Mouse (Mus musculus) kidney, adult 11 months (tissue): ENCODE measurements around the gene Gemin2.
"Not testable (repeated sequence)": the region's sequence is repeated elsewhere in the genome, so short reads cannot be mapped to it uniquely, and the experiment has no call there.

ENCODE experiments used
- DNase-seq: peaks from one replicate; pipeline ENCODE4 v3.0.0; 2022

Gemin2 gene

DNA sequence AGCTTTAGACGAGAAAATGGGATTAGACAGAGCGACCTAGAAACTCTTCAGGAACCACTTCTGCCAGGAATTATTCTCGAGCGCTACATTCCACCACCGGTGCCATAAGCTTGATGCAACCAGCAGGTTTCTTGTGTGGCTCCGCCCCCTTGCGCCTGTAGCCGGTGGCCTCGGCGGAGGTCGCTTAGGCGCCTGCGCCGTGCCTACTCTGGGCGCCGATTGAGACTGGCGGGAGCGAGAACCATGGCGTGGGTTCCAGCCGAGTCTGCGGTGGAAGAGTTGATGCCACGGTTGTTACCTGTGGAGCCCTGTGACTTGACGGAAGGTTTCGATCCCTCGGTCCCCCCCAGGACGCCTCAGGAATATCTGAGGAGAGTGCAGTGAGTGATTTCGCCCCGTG lies at the start of gene Gemin2:
TSS of gene Gemin2 (plus strand) at position 160 of the 400 bp plus-strand sequence.
- DNase-seq = peak; percentile 92

DNA sequence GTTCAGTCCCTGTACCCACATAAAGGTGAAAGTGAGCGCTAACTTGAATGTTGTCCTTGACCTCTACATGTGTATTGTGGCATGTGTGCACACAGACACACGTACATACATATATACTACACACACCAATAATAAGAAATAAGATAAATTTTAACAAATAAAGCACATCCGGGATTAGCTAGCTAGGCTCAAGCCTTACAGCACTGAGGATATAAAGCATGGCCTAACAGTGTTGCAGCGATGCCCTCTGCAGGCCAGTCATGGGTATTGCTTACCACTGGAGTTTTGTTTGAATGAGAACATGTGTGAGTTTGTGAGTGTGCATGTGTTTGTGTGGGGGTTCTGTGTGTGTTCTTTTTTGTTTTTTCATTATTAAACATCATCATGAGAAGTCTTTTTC lies 48.6 kb upstream of the Gemin2 start:
- DNase-seq = no peak

DNA sequence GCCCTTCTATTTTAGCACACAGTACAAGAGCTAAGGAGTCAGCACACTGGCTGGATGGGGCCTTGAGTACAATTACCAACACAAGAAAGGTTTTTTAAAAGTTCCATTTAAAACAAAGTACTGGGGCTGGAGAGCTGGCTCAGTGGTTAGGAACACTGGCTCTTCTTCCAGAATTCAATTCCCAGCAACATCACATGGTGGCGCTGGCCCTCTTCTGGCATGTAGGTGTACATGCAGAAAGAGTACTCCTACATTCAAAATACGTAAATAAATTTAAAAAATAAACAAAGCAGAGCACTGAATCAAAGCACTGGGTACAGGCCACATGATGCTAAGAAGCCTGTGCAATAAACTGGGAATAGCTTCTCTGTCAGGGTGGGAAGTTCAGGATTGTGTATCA lies 36.2 kb upstream of the Gemin2 start:
- DNase-seq = no peak

DNA sequence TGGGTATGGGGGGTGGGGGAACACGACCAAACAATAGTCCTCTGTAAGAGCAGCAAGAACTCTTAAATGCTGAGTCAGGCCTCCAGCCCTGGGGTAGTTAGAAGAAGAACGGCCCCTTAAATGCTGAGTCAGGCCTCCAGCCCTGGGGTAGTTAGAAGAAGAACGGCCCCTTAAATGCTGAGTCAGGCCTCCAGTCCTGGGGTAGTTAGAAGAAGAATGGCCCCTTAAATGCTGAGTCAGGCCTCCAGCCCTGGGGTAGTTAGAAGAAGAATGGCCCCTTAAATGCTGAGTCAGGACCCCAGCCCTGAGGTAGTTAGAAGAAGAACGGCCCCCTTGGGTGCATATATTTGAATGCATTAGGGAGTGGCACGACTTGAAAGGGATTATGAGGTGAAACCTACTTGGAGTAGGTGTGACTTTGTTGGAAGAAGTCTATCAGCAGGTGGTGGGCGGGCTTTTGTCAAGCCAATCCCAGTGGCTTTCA lies 32.0 kb upstream of the Gemin2 start:
- not testable (repeated sequence) for DNase-seq

DNA sequence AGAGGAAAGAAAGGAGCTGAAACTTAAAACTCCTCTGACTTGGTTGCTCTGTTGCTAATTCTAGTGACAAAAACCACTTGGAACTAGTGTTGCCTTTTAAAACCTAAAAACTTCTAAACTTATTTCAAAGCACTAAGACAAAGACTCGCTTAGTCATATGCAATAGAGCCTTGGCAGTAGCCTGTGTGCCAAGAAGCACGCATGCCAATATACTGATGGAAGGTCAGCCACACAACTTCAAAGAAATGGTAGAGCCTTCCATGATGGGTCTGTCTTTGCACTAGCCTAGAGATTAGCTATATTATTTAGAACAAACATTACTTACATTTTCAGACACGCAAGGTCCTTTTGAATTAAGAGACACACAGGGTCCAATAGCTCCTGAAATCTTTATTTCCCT lies 27.4 kb upstream of the Gemin2 start:
- no peak for DNase-seq

DNA sequence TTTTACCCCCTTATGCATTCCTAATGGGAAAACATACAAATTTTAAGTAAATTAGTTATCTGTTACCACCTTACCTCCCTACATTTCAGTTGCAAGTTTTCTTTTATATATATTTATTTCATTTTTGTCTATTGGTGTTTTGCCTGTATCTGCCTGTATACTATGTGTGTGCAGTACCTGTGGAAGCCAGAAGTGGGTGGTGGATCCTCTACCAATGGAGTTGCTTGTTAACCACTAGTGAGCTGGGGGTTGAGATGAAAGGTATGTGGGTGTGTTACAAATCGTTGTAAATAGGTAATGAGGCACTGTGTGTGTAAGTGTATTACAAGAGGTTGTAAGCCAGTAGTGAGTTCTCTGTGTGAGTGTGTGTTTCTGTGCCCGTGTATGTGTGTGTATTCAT lies 2.7 kb upstream of the Gemin2 start:
- DNase-seq = no peak

DNA sequence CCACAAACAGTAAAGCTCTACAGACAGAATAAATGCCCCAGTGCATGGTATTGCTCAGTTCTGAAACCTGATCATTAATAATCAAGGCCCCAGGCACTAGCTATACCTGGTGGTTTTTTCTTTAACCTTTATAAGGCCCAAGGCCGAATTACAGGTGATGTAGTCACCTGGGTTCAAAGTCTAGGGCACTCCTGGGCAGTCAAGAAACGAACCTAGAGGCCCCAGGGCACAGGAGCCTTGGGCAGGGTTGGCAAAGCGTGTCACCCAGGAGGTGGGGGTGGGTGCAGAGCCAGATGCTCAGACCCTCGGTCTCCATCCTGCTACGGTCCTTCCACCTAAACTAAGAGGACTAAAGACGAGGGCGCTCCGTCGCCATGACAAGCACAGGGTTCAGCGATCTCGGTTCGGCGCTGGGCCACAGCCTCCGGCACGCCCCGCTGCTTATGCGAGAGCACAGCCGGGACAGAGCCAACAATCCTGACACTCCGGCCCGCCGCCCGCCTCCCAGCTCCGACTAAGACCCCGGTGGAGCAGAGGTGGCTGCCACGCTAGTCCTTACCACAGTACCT lies 1.8 kb upstream of the Gemin2 start:
- DNase-seq = no peak

DNA sequence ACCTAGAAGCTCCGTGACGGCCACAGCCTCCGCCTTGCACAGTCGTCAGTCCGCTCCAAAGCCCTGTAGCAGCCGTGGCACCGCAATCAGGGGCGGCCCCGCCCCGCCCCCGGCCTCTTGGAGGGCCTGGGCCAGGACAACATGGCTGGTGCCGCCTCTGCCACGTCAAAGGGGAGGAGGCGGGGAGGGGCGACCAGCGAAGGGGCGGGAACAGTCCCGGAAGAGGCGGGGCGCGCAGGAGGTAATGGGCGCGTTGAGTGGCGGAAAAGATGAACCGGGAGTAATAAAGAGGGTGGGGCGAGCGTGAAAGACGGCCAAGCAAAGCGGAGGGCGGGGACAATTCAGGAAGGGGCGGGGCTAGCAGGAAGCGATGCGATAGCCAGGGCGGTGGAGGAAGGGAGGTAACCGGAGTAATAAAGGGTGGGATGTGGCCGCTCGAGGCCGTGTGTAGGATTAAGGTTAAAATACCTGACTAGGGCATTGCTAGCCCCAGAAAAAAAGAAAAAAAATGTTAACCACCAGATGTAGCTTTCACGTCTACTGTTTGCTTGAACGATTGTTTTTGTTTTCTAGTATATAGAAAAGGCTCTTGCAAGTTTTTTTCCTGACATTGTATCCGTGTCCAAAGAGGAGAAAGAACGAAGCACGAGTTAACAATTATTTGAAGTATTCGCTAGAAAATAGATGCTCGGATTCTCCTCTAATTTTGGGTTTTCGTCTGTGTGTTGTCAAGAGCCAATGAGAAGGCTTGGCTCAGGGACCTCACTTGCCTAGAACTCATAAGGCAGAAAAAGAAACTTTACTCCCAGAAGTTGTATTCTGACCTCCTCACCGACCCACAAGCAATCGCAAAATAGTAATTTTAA lies 1.1 kb upstream of the Gemin2 start, which contains the start of gene Sec23a:
TSS of gene Sec23a (minus strand) at position 174 of the 866 bp plus-strand sequence.
- DNase-seq = peak; percentile 99

DNA sequence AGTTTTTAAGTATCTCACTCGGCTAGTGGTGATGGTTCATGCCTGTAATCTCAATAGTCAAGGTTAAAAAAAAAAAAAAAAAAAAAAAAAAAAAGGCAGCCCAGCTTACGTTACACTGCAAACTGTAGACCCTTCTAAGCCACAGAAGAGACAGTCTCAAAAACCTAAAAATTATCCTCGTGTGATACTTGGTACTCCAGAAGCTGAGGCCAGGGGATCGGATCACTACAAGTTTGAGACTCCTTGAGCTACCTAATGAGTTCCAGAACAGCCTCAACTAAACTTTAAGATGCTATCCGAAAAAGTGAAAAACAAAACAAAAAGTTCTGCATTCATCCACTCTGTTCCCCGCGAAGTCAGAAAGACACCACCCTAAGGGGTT lies 492 bp upstream of the Gemin2 start:
- DNase-seq = no peak

DNA sequence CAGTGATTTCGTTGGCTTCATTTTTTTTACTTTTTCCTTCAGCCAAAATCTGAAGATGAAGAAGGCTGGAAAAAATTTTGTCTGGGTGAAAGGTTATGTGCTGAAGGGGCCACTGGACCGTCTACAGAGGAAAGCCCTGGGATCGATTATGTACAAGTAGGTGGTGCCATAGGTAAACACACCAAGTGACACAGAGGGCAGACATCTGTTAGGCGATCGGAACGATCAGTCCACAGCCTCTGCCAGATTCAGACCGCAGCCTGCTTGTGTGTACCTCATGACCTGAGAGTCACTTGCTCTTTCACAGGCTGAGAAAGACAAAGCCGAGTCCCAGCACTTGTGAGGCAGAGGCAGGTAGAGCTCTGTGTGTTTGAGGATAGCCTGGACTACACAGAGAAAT lies 4.8 kb downstream of the Gemin2 start:
- DNase-seq = no peak

DNA sequence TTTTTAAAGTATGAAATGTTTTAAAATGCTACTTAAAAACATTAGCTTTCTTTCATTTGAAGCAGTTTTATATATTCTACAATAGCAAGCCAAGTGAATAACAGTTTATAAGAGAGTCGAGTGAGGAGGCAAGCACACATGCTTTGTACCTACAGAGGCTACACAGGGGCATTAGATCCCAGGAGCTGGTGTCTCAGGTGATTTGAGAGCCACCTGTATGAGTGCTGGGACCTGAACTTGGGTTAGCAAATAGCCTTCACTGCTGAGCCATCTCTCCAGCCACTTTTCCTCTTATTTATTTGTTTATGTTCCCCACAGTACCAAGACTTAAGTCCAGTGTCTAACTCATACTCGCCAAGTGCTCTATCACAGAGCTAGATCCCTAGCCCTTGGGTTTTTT lies 6.7 kb downstream of the Gemin2 start:
- DNase-seq = no peak

DNA sequence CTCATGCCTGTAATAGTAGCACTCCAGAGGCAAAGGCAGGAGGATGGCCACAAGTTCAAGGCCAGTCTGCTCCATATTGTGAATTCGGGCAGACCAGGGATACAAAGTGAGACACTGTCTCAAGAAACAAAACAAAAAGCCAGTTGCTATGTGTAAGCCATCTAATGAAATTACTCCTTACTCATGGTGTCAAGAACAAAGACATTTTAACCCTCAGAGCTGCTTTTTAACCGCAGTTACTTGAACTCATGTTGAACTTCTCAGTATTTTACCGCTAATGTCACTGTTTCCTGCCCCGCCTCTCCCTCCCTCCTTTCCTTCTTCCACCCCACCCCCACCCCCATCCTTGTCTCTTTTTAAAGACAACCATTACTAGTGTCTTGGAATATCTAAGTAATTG lies 8.1 kb downstream of the Gemin2 start:
- no peak for DNase-seq

DNA sequence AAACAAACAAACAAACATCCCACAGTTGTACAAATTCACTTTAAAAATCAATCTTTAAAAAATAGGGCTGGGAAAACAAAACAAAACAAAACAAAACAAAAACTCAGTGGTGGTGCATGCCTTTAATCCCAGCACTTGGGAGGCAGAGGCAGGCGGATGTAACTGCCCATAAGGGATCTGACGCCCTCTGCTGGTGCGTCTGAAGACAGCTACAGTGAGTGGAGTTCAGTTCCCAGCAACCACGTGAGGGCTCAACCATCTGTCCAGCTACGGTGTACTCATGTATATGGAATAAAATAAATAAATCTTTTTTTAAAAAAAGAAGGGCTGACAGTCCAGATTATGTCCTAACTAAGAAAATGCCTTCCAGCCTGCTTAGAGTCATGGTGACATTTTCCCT lies 18.9 kb downstream of the Gemin2 start:
- no peak for DNase-seq

DNA sequence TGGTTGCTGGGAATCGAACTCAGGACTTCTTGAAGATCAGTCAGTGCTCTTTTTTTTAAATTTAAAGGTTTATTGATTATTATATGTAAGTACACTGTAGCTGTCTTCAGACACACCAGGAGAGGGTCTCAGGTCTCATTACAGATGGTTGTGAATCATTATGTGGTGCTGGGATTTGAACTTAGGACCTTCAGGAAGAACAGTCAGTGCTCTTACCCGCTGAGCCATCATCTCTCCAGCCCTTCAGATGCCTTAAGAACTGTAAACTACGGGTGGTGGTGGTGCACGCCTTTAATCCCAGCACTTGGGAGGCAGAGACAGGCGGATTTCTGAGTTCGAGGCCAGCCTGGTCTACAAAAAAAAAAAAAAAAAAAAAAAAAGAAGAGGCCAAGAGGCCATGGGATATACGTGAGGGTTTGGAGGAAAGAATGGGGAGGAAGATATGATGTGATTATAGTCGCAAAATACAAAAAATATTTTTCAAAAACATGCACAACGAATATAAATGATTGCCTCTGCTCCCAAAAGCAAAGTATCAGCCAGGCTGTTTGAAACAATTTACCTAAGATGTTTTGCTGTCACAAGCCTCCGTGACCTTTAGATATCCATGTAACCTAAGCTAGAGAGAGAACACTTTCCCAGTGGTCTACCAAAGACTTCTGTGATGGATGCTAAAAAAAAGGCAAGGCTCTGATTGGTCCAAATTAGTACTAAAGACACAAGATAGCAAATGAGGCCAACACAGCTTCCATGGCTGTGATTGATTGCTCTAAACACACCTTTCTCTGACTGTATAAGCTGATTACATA lies 26.2 kb downstream of the Gemin2 start:
- DNase-seq = no peak

DNA sequence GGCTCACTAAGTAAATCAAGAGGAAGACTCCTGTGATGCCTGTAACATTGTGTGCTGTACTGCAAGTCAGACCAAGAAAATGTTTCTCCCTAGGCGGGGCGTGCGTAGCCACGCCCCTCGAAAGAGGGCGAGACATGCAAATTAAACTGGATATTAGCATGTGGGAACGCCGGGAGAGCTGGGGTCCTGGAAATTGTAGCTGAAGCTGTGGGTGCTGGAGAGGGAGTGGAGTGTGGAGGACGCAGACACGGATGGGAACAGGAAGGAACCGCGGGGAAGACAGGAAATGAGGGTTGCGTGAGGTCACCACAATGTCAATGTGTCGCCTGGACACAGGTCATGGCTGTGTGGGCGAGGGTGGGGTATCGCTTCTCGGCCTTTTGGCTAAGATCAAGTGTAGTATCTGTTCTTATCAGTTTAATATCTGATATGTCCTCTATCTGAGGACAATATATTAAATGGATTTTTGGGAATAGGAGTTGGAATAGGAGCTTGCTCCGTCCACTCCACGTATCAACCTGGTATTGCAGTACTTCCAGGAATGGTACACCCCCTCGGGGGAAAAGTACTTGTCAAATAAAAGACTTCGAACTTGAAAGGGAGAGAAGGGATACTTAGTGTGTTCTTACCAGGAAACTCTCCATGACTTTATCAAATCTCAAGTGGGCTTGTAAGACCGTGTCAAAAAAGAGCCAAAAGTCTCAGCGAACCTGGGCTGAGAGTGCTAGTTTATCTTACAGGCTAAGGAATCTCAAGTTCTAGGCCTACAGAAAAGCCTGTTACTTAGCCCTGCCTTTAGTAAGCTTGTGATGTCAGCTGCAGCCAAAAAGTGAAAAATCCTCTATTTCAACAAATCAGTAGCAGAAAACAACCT lies 27.0 kb downstream of the Gemin2 start:
- peak; percentile 34 for DNase-seq

DNA sequence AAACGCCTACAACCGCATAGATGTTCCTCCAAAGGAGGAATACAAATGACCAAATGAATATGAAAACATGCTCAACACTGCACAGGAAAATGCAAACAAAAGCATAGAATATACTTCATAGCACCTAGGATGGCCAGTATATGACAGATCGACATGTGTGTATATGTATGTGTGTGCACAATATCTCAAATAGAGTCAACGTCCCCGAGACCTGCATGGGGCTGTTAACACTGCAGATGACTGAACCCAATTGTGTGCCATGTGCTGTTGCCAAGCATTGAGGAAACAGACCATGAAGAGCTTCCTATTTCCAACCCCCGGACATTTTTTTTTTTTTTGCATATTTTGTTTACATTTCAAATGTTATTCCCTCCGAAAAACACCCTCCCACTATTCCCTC lies 27.7 kb downstream of the Gemin2 start:
- no peak for DNase-seq

DNA sequence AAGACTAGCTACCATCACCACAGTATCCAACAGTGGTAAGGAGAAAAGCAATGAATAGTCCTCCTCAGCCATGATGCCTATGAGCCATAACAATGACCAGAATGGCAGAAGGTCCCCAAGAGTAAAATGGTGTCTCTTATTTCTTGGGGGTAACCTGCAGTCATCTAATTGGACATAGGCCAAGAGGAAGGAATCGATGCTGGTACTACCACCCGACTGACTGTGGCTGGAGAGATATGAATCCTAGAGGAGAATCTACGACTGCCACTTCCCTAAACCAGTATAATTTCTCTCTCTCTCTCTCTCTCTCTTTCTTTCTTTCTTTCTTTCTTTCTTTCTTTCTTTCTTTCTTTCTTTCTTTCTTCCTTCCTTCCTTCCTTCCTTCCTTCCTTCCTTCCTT lies 39.3 kb downstream of the Gemin2 start:
- DNase-seq = no peak

DNA sequence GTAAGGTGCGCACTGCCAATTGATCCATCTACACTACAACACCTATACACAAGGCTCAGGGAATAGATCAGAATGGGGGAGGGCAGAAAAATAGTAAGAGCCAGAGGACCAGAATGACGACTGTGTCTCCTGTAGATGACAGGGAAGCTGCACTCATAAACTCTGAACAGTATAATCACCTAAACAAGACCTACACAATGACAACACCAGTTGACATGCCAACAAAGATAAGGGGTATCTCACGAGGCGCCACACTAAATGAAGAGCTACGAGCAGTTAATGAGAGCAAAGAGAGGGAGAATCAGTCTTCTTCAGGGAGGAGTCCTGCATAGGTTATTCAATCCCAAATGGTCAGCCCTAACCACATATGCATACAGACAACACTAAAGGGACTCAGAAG lies 40.0 kb downstream of the Gemin2 start:
- no peak for DNase-seq

DNA sequence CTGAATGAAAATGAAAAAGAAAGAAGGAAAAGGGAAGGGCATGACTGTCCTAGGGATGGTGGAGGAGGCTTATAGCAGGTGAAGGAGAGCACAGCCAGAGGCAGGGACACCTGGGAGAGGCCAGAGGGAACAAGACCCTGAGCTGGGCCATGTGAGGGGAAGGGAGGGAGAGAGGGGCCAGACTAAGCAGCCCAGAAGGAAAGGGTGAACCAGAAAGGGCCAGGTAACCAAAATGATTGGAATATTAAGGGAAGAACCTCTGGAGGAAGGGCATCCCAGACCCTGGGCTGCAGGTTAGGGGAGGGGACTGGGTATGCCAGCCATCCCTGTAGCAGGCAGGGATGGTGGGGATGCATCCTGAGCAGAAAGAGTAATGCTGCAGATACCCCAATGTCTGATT lies 40.8 kb downstream of the Gemin2 start:
- no peak for DNase-seq

DNA sequence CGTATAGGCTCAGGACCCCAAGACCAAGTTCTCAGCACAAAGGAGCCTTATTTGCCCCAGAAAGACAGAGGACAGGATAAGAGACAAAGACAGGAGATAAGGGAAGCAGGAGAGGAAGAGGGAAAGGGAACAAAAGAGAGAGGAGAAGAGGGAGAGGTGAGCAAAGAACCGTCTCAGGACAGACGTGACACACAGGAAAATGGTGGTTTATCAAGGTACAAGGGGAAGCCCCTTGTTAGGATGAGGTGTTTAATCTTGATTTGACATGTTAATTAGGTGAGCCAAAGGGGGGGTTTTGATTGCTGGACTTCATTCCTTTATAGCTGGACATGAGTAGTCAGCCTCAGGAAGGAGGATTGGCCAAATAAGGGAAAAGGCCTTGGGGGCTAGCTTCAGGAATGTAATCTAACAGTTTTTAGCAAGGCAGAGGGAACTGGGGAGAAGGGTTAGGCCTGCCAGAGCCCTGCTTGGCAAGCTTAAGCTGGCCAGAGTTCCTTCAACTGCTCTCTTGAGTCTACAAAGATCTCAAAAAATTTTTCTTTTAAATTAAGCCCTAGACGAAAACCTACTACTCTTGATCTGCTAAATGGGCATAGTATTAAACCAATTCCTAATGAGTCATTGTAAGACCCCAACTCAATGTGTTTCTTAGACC lies 42.1 kb downstream of the Gemin2 start:
- DNase-seq = no peak

DNA sequence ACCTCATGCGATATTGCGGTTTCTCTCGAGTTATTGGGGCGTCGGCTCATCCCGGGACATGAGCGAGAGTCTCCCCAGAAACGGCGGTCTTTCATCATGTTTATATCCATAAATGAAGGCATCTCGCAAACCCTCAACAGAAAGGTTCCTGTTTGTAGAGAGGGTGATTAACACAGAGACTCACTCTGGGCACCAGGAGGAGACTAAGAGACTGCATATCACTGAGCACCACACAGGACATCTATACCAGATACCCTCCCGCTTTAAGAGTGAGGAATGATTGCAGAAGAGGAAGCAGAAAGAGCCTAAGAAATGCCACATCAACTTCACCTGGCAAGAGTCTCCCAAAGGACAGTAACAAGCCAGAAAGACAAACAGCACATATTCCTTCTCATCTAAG lies 43.0 kb downstream of the Gemin2 start:
- DNase-seq = no peak

DNA sequence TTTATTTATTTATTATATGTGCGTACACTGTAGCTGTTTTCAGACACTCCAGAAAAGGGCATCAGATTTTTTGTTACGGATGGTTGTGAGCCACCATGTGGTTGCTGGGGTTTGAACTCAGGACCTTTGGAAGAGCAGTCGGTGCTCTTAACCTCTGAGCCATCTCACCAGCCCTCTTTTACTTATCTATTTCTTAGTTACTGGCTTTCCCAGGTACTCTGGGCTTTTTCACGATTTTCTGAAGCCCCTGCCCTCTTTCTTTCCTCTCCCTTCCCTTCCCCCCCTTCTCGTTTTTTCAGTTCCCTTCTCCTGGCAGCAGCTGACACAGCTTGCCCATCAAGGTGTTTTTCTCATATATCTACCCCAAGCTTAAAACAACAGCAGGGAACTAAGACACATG lies 45.0 kb downstream of the Gemin2 start:
- not testable (repeated sequence) for DNase-seq
